Mouse (Mus musculus) activated CD4-positive, CD25-positive, alpha-beta regulatory T cell, adult 4 months (primary cell): Measurements from ENCODE around the gene Phf5a. TPM values are rescaled to one million over a fixed set of nuclear protein-coding genes. Genes with fewer than 3 reads are reported as not detected.

Source experiments
- ATAC-seq: one replicate; pipeline ENCODE4 v1.8.0; 2017
- polyA plus RNA-seq, 2 experiments: library from polyadenylated mRNA; unstranded; fragments of 100-300 nt; shearing (Covaris generic); gene quantifications; one replicate each; pipeline ENCODE4 v1.2.1; 2017

The Phf5a gene
- polyA plus RNA-seq, 2 experiments from 2014 or later: 91.8 to 102 TPM

GRCm38 (mm10) chr15:81822631-81823030 is 49.1 kb downstream of the Phf5a start:
- no peak for ATAC-seq

DNA sequence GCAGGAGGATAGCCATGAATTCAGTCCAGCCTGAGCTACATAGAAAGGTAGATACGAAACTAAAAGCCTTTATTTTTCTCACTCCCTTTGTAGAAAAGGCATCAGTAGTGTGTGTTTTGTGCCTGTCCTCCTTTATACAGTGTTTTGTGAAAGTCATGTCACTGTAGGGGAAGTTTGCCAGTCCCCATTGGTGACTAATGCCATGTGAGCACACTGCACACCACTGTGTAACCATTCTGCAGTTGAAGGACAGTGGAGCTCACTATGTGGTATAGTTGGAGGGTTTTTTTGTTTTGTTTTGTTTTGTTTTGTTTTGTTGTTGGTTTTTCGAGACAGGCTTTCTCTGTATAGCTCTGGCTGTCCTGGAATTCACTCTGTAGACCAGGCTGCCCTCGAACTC is 53.3 kb downstream of the Phf5a start:
- ATAC-seq: no peak

DNA sequence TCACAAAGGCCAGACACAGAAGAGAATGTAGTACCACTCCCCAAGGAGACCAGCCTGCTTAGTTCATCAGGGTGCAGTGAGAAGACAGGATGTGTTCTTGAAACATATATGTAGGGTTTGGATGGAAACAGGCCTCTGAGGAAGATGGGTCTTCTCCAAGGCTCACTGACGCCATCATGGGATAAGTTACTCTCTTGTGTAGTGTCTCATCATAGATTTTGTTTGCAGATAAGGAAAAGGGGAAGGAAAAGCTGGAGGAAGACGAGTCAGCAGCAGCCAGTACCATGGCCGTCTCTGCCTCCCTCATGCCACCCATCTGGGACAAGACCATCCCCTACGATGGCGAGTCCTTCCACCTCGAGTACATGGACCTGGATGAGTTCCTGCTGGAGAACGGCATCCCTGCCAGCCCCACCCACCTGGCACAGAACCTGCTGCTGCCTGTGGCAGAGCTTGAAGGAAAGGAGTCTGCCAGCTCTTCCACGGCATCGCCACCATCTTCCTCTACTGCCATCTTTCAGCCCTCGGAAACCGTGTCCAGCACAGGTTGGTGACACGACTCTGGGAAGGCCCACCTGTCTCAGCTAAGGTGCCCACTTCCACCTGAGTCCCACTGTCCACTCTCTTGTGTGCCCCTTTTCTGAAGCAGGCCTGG is 56.9 kb downstream of the Phf5a start:
- no peak for ATAC-seq

Other genes starting within 250 kb of the Phf5a start
- gene L3mbtl2, start 208.0 kb downstream of the Phf5a start, polyA plus RNA-seq: 10 to 100 TPM; 20.2 to 21.0 TPM
- under 1 TPM; 0.46 to 0.78 TPM for gene Chadl, start 174.6 kb downstream of the Phf5a start, polyA plus RNA-seq
- gene Zc3h7b, start 126.9 kb downstream of the Phf5a start, polyA plus RNA-seq: 1 to 10 TPM; 5.2 to 7.1 TPM
- gene Rangap1, start 126.4 kb downstream of the Phf5a start, polyA plus RNA-seq: 10 to 100 TPM; 39.7 to 56.1 TPM
- gene Tef, start 69.5 kb downstream of the Phf5a start, polyA plus RNA-seq: 1 to 10 TPM; 5.2 to 7.3 TPM
- gene Tob2, start 13.1 kb downstream of the Phf5a start, polyA plus RNA-seq: 10 to 100 TPM; 25.8 to 45.6 TPM
- 100 to 1,000 TPM in 1 of 2 experiments, 10 to 100 TPM in 1; 84.4 to 105 TPM for gene Aco2, start 398 bp upstream of the Phf5a start, polyA plus RNA-seq
- gene Polr3h, start 54.3 kb upstream of the Phf5a start, polyA plus RNA-seq: 10 to 100 TPM; 21.1 to 31.2 TPM
- gene Csdc2, start 64.8 kb upstream of the Phf5a start, polyA plus RNA-seq: not detected
- 10 to 100 TPM; 22.5 to 24.6 TPM for gene Pmm1, start 89.0 kb upstream of the Phf5a start, polyA plus RNA-seq
- not detected for gene 1700029P11Rik, start 108.6 kb upstream of the Phf5a start, polyA plus RNA-seq
- gene Xrcc6, start 115.9 kb upstream of the Phf5a start, polyA plus RNA-seq: 10 to 100 TPM; 50.9 to 58.1 TPM
- 10 to 100 TPM; 10.1 to 16.2 TPM for gene Desi1, start 162.0 kb upstream of the Phf5a start, polyA plus RNA-seq
- gene Snu13, start 175.7 kb upstream of the Phf5a start, polyA plus RNA-seq: 100 to 1,000 TPM; 170 to 212 TPM
- not detected for gene 4930407I10Rik, start 187.2 kb upstream of the Phf5a start, polyA plus RNA-seq
- not detected for gene Mei1, start 198.1 kb upstream of the Phf5a start, polyA plus RNA-seq